Mouse (Mus musculus): ENCODE results near the gene Coch. TPM values are rescaled to one million over a fixed set of nuclear protein-coding genes. Genes with fewer than 3 reads are reported as not detected.
"Not testable (repeated sequence)": the region's sequence is repeated elsewhere in the genome, so short reads cannot be mapped to it uniquely, and the experiment has no call there.

Coch gene
- polyA plus RNA-seq (2011; ENCODE audit: insufficient read depth, insufficient read length, low replicate concordance, missing spikeins): not detected in 2 replicates

GRCm38 (mm10) chr12:51593229-51594029 is at the start of gene Coch:
Coch (plus strand) TSS chr12:51593341.
- H3K4me1 ChIP-seq (ENCODE audit: control insufficient read depth, insufficient read depth, low read length): no peaks in the 10 kb centered on the region
- H3K4me3 ChIP-seq (replicated peaks; ENCODE audit: control insufficient read depth, low read depth, low read length): no peak within 1 kb of the TSS
- TF ChIP-seq CTCF (IDR thresholded peaks at IDR 0.05; ENCODE audit: control insufficient read depth, insufficient read depth, low read length): no peak
- TF ChIP-seq POLR2A (IDR thresholded peaks at IDR 0.05; ENCODE audit: borderline replicate concordance, control insufficient read depth, low read depth, low read length): no peak
- no peak within 1 kb of the TSS for H3K27ac ChIP-seq (ENCODE audit: control insufficient read depth, insufficient read depth, low read depth, low read length, poor library complexity)
- 2% methylated on average over 79 of the region's 79 CpGs for WGBS

GRCm38 (mm10) chr12:51543402-51543960 is 49.7 kb upstream of the Coch start:
- 33% methylated on average over 9 of the region's 9 CpGs for WGBS
- H3K4me3 ChIP-seq (replicated peaks; ENCODE audit: control insufficient read depth, low read depth, low read length): no peak overlapping the region
- no peak for TF ChIP-seq CTCF (IDR thresholded peaks at IDR 0.05; ENCODE audit: control insufficient read depth, insufficient read depth, low read length)
- no peak for TF ChIP-seq POLR2A (IDR thresholded peaks at IDR 0.05; ENCODE audit: borderline replicate concordance, control insufficient read depth, low read depth, low read length)
- no peaks in the 10 kb centered on the region for H3K4me1 ChIP-seq (ENCODE audit: control insufficient read depth, insufficient read depth, low read length)
- no peak overlapping the region for H3K27ac ChIP-seq (ENCODE audit: control insufficient read depth, insufficient read depth, low read depth, low read length, poor library complexity)

GRCm38 (mm10) chr12:51555041-51555440 is 38.1 kb upstream of the Coch start:
- H3K4me3 ChIP-seq (replicated peaks; ENCODE audit: control insufficient read depth, low read depth, low read length): no peak overlapping the region
- TF ChIP-seq POLR2A (IDR thresholded peaks at IDR 0.05; ENCODE audit: borderline replicate concordance, control insufficient read depth, low read depth, low read length) (no peak), CTCF (IDR thresholded peaks at IDR 0.05; ENCODE audit: control insufficient read depth, insufficient read depth, low read length) (no peak)
- 79% methylated on average over 1 of the region's 1 CpGs for WGBS

GRCm38 (mm10) chr12:51561416-51561815 is 31.7 kb upstream of the Coch start:
- WGBS: 58% methylated on average over 9 of the region's 9 CpGs
- TF ChIP-seq CTCF (IDR thresholded peaks at IDR 0.05; ENCODE audit: control insufficient read depth, insufficient read depth, low read length) (no peak), POLR2A (IDR thresholded peaks at IDR 0.05; ENCODE audit: borderline replicate concordance, control insufficient read depth, low read depth, low read length) (no peak)
- H3K4me3 ChIP-seq (replicated peaks; ENCODE audit: control insufficient read depth, low read depth, low read length): no peak overlapping the region

More at GRCm38 (mm10) chr12:51555041-51555440, 38.1 kb upstream of the Coch start:
- H3K4me1 ChIP-seq (ENCODE audit: control insufficient read depth, insufficient read depth, low read length): no peaks in the 10 kb centered on the region
- no peak overlapping the region for H3K27ac ChIP-seq (ENCODE audit: control insufficient read depth, insufficient read depth, low read depth, low read length, poor library complexity)

GRCm38 (mm10) chr12:51567225-51567624 is 25.9 kb upstream of the Coch start:
- Histone ChIP-seq H3K27ac (ENCODE audit: control insufficient read depth, insufficient read depth, low read depth, low read length, poor library complexity) (no peak overlapping the region), H3K4me3 (replicated peaks; ENCODE audit: control insufficient read depth, low read depth, low read length) (no peak overlapping the region), H3K4me1 (ENCODE audit: control insufficient read depth, insufficient read depth, low read length) (no peaks in the 10 kb centered on the region)
- WGBS: 77% methylated on average over 7 of the region's 7 CpGs
- no peak for TF ChIP-seq CTCF (IDR thresholded peaks at IDR 0.05; ENCODE audit: control insufficient read depth, insufficient read depth, low read length)
- TF ChIP-seq POLR2A (IDR thresholded peaks at IDR 0.05; ENCODE audit: borderline replicate concordance, control insufficient read depth, low read depth, low read length): no peak

More at GRCm38 (mm10) chr12:51561416-51561815, 31.7 kb upstream of the Coch start:
- H3K27ac ChIP-seq (ENCODE audit: control insufficient read depth, insufficient read depth, low read depth, low read length, poor library complexity): no peak overlapping the region
- H3K4me1 ChIP-seq (ENCODE audit: control insufficient read depth, insufficient read depth, low read length): no peaks in the 10 kb centered on the region

- TF ChIP-seq POLR2A (IDR thresholded peaks at IDR 0.05; ENCODE audit: borderline replicate concordance, control insufficient read depth, low read depth, low read length) (no peak), CTCF (IDR thresholded peaks at IDR 0.05; ENCODE audit: control insufficient read depth, insufficient read depth, low read length) (no peak)
- Histone ChIP-seq H3K27ac (ENCODE audit: control insufficient read depth, insufficient read depth, low read depth, low read length, poor library complexity) (no peak overlapping the region), H3K4me1 (ENCODE audit: control insufficient read depth, insufficient read depth, low read length) (no peaks in the 10 kb centered on the region), H3K4me3 (replicated peaks; ENCODE audit: control insufficient read depth, low read depth, low read length) (no peak overlapping the region)
- 70% methylated on average over 8 of the region's 8 CpGs for WGBS
These were observed 23.7 kb upstream of the Coch start for GRCm38 (mm10) chr12:51569472-51569871.

- Histone ChIP-seq H3K4me3 (replicated peaks; ENCODE audit: control insufficient read depth, low read depth, low read length) (no peak overlapping the region), H3K4me1 (ENCODE audit: control insufficient read depth, insufficient read depth, low read length) (no peaks in the 10 kb centered on the region), H3K27ac (ENCODE audit: control insufficient read depth, insufficient read depth, low read depth, low read length, poor library complexity) (no peak overlapping the region)
- no peak for TF ChIP-seq CTCF (IDR thresholded peaks at IDR 0.05; ENCODE audit: control insufficient read depth, insufficient read depth, low read length)
- WGBS: 65% methylated on average over 7 of the region's 7 CpGs
These were observed 23.2 kb upstream of the Coch start for GRCm38 (mm10) chr12:51569944-51570343.

- no peaks in the 10 kb centered on the region for H3K4me1 ChIP-seq (ENCODE audit: control insufficient read depth, insufficient read depth, low read length)
- TF ChIP-seq CTCF (IDR thresholded peaks at IDR 0.05; ENCODE audit: control insufficient read depth, insufficient read depth, low read length) (no peak), POLR2A (IDR thresholded peaks at IDR 0.05; ENCODE audit: borderline replicate concordance, control insufficient read depth, low read depth, low read length) (no peak)
- H3K27ac ChIP-seq (ENCODE audit: control insufficient read depth, insufficient read depth, low read depth, low read length, poor library complexity): no peak overlapping the region
- 55% methylated on average over 4 of the region's 4 CpGs for whole genome bisulfite sequencing
- no peak overlapping the region for H3K4me3 ChIP-seq (replicated peaks; ENCODE audit: control insufficient read depth, low read depth, low read length)
These were observed 20.5 kb upstream of the Coch start for GRCm38 (mm10) chr12:51572651-51573050.

- H3K27ac ChIP-seq (ENCODE audit: control insufficient read depth, insufficient read depth, low read depth, low read length, poor library complexity); H3K4me1 ChIP-seq (ENCODE audit: control insufficient read depth, insufficient read depth, low read length); H3K4me3 ChIP-seq (replicated peaks; ENCODE audit: control insufficient read depth, low read depth, low read length): not testable (repeated sequence)
- WGBS: 83% methylated on average over 2 of the region's 2 CpGs
These were observed 15.3 kb upstream of the Coch start for GRCm38 (mm10) chr12:51577816-51578215.
